Mouse (Mus musculus): ENCODE measurements around the gene Tdgf1. TPM values are rescaled to one million over a fixed set of nuclear protein-coding genes. Genes with fewer than 3 reads are reported as not detected.
A peak's percentile ranks its signal among the peaks of the same experiment; 100 is the strongest.

Tdgf1 gene
- polyA plus RNA-seq, 1 experiment from 2014 or later, result not detected

- DNase-seq (ENCODE audit: low spot score), result no peak
- Histone ChIP-seq H3K4me1 (replicated peaks) (peaks cover 23% of the 10 kb centered on the region), H3K36me3 (no peaks in the 10 kb centered on the region), H3K27me3 (ENCODE audit: insufficient read depth, poor library complexity, severe bottlenecking) (peaks cover 82% of the 10 kb centered on the region), H3K4me3 (no peak overlapping the region), H3K27ac (no peak overlapping the region), H3K9me3 (no peaks in the 10 kb centered on the region)
- WGBS, result 90% methylated on average over 13 of the region's 13 CpGs
Observed at GRCm38 (mm10) chr9:110951866-110952265, 5.9 kb upstream of the Tdgf1 start.

DNA sequence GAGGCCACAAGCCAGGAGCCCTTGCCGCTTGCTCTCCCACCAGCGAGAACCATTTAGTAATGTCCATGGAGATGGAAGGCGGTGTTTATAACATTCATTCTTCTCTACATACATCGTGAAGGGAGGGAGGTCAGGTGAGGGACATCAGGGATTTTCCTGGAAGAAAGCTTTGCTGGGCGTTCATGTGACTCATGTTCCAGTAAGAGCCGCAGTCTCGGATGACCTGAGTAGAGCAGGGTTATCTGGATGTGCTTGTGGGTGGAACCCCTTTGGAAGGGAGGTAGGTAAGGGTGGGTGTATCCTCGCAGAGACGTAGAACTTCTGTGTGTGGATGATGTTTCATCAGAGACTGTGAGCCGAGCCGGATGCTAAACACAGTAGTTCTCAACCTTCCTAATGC is 5.4 kb upstream of the Tdgf1 start, which contains the start of gene Lrrc2:
Gene Lrrc2 (plus strand): TSS at position 149 of the 400 bp plus-strand sequence.
- DNase-seq (ENCODE audit: low spot score), result no peak
- peaks cover 86% of the 10 kb centered on the region for H3K27me3 ChIP-seq (ENCODE audit: insufficient read depth, poor library complexity, severe bottlenecking)
- H3K27ac ChIP-seq, result no peak within 1 kb of the TSS
- WGBS, result 89% methylated on average over 11 of the region's 11 CpGs
- H3K4me3 ChIP-seq, result no peak within 1 kb of the TSS
- H3K4me1 ChIP-seq (replicated peaks), result peaks cover 27% of the 10 kb centered on the region
- no peaks in the 10 kb centered on the region for H3K9me3 ChIP-seq
- no peaks in the 10 kb centered on the region for H3K36me3 ChIP-seq

GRCm38 (mm10) chr9:110950109-110950508 is 4.2 kb upstream of the Tdgf1 start:
- DNase-seq (ENCODE audit: low spot score), result no peak
- no peaks in the 10 kb centered on the region for H3K9me3 ChIP-seq
- WGBS, result 96% methylated on average over 3 of the region's 3 CpGs
- no peaks in the 10 kb centered on the region for H3K36me3 ChIP-seq
- H3K27ac ChIP-seq, result no peak overlapping the region
- H3K4me1 ChIP-seq (replicated peaks), result peaks cover 29% of the 10 kb centered on the region
- H3K27me3 ChIP-seq (ENCODE audit: insufficient read depth, poor library complexity, severe bottlenecking), result peaks cover 86% of the 10 kb centered on the region
- H3K4me3 ChIP-seq, result no peak overlapping the region

DNA sequence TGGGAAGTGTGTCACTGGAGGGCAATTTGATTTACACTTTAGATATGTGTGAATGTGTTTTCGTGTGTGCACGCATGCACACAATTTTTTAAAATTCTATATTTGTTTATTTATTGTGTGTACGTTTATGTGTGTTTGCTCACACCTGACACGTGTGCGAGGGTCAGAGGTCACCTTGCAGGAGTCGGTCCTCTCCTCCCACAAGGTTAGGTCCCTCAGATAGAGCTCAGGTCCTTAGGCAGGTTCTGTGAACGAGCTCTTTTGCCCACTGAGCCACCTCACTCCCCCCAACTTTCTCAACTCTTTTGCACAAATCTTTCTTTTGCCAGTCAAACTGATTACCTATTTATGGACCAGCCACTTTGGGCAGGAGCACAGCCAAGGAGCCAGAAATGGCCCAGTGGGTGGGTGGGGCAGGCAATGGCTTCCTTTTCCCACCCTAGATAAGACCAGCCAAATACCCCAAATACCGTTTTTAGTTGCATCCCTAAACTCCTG is 2.9 kb upstream of the Tdgf1 start:
- Histone ChIP-seq H3K27me3 (ENCODE audit: insufficient read depth, poor library complexity, severe bottlenecking) (peaks cover 86% of the 10 kb centered on the region), H3K4me1 (replicated peaks) (peaks cover 20% of the 10 kb centered on the region), H3K9me3 (no peaks in the 10 kb centered on the region), H3K27ac (no peak overlapping the region), H3K36me3 (no peaks in the 10 kb centered on the region), H3K4me3 (no peak overlapping the region)
- DNase-seq (ENCODE audit: low spot score), result no peak
- WGBS, result 61% methylated on average over 8 of the region's 8 CpGs

GRCm38 (mm10) chr9:110947900-110948299 is 1.9 kb upstream of the Tdgf1 start:
- Histone ChIP-seq H3K9me3 (no peaks in the 10 kb centered on the region), H3K27ac (no peak overlapping the region), H3K36me3 (no peaks in the 10 kb centered on the region), H3K4me1 (replicated peaks) (peaks cover 14% of the 10 kb centered on the region), H3K27me3 (ENCODE audit: insufficient read depth, poor library complexity, severe bottlenecking) (peaks cover 83% of the 10 kb centered on the region), H3K4me3 (no peak overlapping the region)
- no peak for DNase-seq (ENCODE audit: low spot score)
- 19% methylated on average over 6 of the region's 6 CpGs for WGBS

DNA sequence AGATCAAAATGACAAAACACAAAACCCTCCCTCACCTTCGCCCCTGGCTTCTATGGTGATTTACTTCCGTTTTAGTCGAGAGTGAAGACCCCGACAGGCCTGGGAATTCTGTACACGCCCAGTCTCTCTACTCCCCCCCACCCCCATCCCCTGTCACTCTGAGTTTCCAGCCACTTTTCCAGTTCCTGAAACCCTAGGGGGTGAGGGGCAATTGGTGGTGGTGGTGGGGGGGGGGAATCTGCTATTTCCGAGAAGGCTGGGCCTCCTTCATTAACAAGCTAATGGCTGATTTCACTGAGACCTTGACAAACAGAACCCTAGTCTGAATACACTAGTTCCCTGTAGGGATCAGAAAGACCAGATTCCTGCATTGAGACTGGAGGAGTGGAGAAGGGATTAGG is 1.3 kb upstream of the Tdgf1 start:
- 4% methylated on average over 6 of the region's 6 CpGs for WGBS
- Histone ChIP-seq H3K4me1 (replicated peaks) (peaks cover 14% of the 10 kb centered on the region), H3K4me3 (peak overlapping the region; percentile 30), H3K9me3 (no peaks in the 10 kb centered on the region), H3K27ac (no peak overlapping the region; the same call in 1 of the 2 replicates), H3K27me3 (ENCODE audit: insufficient read depth, poor library complexity, severe bottlenecking) (peaks cover 77% of the 10 kb centered on the region), H3K36me3 (no peaks in the 10 kb centered on the region)
- peak; percentile 24 for DNase-seq (ENCODE audit: low spot score)

GRCm38 (mm10) chr9:110946548-110947044 is 638 bp upstream of the Tdgf1 start:
- H3K27me3 ChIP-seq (ENCODE audit: insufficient read depth, poor library complexity, severe bottlenecking), result peaks cover 71% of the 10 kb centered on the region
- peaks cover 14% of the 10 kb centered on the region for H3K4me1 ChIP-seq (replicated peaks)
- H3K27ac ChIP-seq, result peak overlapping the region; percentile 56; the same call in 1 of the 2 replicates
- no peaks in the 10 kb centered on the region for H3K36me3 ChIP-seq
- no peaks in the 10 kb centered on the region for H3K9me3 ChIP-seq
- 3% methylated on average over 20 of the region's 20 CpGs for WGBS
- H3K4me3 ChIP-seq, result peak overlapping the region; percentile 30
- DNase-seq (ENCODE audit: low spot score), result peak; percentile 48

DNA sequence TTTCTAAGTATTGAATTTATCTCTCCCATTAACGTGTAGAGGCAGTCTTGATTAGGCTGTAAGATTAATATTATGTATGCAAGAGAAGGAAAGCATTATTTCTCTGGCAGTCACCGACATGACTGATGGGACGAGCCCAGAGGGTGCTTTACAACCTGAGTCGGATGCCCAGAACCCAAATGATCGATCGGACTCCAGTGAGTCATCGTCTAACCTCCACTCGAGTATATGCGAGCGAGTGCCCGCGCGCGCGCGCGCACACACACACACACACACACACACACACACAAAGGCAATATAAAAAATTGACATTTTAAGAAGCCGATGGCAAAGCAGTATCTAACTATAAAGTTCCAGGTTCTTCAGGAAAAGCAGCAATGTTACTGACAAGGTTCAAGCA is 615 bp downstream of the Tdgf1 start:
- peaks cover 14% of the 10 kb centered on the region for H3K4me1 ChIP-seq (replicated peaks)
- no peaks in the 10 kb centered on the region for H3K9me3 ChIP-seq
- H3K27me3 ChIP-seq (ENCODE audit: insufficient read depth, poor library complexity, severe bottlenecking), result peaks cover 62% of the 10 kb centered on the region
- H3K36me3 ChIP-seq, result no peaks in the 10 kb centered on the region
- H3K27ac ChIP-seq, result no peak overlapping the region
- no peak overlapping the region for H3K4me3 ChIP-seq
- DNase-seq (ENCODE audit: low spot score), result peak; percentile 23
- 12% methylated on average over 18 of the region's 18 CpGs for WGBS

- Histone ChIP-seq H3K27ac (no peak overlapping the region), H3K4me3 (no peak overlapping the region), H3K4me1 (replicated peaks) (peaks cover 14% of the 10 kb centered on the region), H3K36me3 (no peaks in the 10 kb centered on the region), H3K27me3 (ENCODE audit: insufficient read depth, poor library complexity, severe bottlenecking) (peaks cover 59% of the 10 kb centered on the region), H3K9me3 (no peaks in the 10 kb centered on the region)
- peak; percentile 26 for DNase-seq (ENCODE audit: low spot score)
- WGBS, result 32% methylated on average over 13 of the region's 13 CpGs
Observed at GRCm38 (mm10) chr9:110944265-110944664, 1.7 kb downstream of the Tdgf1 start.

DNA sequence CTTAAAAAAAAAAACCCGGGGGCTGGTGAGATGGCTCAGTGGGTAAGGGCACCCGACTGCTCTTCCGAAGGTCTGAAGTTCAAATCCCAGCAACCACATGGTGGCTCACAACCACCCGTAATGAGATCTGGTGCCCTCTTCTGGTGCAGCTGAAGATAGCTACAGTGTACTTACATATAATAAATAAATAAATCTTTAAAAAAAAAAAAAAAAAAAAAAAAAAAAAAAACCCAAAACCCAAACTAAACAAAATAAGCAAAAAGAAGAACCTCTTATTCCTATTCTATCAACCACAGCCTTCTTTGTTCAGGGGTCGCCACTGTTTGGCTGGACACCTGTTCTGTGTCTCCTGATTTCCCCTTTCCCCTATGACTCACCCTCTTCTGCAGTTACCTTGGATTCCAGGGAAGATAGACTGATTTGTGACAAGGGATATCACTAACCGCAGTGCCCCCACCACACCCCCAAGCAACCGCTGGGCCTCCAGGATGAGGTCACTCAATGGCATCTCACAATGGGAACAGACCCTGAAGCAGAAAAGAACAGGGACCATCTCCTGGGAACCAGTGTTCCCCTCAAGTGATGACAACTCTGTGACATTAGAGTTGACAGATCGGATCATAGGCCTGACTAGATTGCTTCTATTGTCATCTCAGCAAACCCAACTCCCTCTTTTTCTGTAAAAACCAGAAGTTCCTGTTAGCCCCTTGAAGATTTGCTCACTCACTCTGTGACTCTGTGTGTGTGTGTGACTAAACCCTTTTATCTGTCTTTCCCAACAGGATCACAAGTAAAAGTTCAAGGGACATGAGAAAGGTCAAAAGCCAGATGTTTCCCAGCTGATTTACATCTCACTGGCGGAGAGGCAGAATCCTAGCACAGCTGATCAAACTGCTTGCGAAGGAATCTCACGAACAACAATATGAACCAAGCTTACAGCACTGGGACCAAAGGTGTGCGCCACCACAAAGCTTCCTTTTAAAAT is 8.2 kb downstream of the Tdgf1 start:
- Histone ChIP-seq H3K4me3 (no peak overlapping the region), H3K9me3 (no peaks in the 10 kb centered on the region), H3K4me1 (replicated peaks) (peaks cover 22% of the 10 kb centered on the region), H3K27ac (no peak overlapping the region), H3K27me3 (ENCODE audit: insufficient read depth, poor library complexity, severe bottlenecking) (peaks cover under 1% of the 10 kb centered on the region; the same call in 1 of the 2 replicates), H3K36me3 (no peaks in the 10 kb centered on the region)
- DNase-seq (ENCODE audit: low spot score), result peak; percentile 29
- 65% methylated on average over 12 of the region's 12 CpGs for WGBS

DNA sequence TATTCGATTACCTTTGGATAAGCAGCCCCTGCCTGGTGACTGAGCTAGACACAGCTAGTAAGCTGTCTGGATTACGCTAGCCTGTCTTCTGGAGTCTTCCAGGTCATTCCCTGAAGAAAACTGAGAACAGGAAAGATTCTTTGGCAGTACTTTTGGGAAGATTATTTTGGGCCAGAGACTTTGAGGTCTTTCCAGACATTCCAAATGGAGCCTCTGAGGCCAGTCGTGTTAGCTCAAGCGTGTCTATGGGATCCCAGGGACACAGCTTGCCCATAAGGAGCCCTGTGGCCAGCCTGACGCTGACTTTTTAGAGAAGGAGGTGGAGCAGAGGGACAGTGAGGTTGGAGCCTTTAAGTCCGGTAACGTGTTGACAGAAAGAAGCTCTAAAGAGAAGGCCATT is 10.0 kb downstream of the Tdgf1 start:
- no peaks in the 10 kb centered on the region for H3K9me3 ChIP-seq
- H3K4me3 ChIP-seq, result no peak overlapping the region
- no peak for DNase-seq (ENCODE audit: low spot score)
- no peaks in the 10 kb centered on the region for H3K36me3 ChIP-seq
- 87% methylated on average over 7 of the region's 7 CpGs for WGBS
- peaks cover 28% of the 10 kb centered on the region for H3K4me1 ChIP-seq (replicated peaks)
- no peaks in the 10 kb centered on the region for H3K27me3 ChIP-seq (ENCODE audit: insufficient read depth, poor library complexity, severe bottlenecking)
- H3K27ac ChIP-seq, result no peak overlapping the region

GRCm38 (mm10) chr9:110933850-110934437 is 12.0 kb downstream of the Tdgf1 start:
- H3K4me1 ChIP-seq (replicated peaks), result peaks cover 28% of the 10 kb centered on the region
- no peaks in the 10 kb centered on the region for H3K9me3 ChIP-seq
- H3K36me3 ChIP-seq, result no peaks in the 10 kb centered on the region
- H3K27ac ChIP-seq, result peak overlapping the region; percentile 35; the same call in 1 of the 2 replicates
- DNase-seq (ENCODE audit: low spot score), result no peak
- no peak overlapping the region for H3K4me3 ChIP-seq
- no peaks in the 10 kb centered on the region for H3K27me3 ChIP-seq (ENCODE audit: insufficient read depth, poor library complexity, severe bottlenecking)
- WGBS, result 80% methylated on average over 12 of the region's 12 CpGs

DNA sequence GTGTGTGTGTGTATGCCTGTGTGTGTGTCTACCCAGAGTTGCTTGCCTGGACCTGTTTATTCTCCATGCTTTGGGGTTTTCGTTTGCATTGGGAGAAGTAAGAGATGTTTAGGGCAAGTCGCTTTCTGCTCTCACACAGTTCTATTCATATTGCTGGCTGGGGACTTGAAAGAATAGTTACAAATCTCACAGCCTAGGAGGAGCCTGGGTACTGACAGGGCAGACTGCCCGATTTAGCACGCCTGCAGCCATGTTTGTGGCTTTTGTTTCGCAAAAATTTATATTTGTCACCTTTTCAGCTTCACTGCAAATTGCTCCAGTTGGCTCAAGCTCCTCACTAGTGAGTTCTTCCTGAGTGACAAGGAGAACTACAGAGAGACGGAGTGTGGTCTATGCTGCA is 14.4 kb downstream of the Tdgf1 start:
- H3K27me3 ChIP-seq (ENCODE audit: insufficient read depth, poor library complexity, severe bottlenecking), result no peaks in the 10 kb centered on the region
- H3K4me1 ChIP-seq (replicated peaks), result peaks cover 15% of the 10 kb centered on the region
- H3K9me3 ChIP-seq, result no peaks in the 10 kb centered on the region
- H3K36me3 ChIP-seq, result no peaks in the 10 kb centered on the region
- DNase-seq (ENCODE audit: low spot score), result no peak
- no peak overlapping the region for H3K27ac ChIP-seq
- H3K4me3 ChIP-seq, result no peak overlapping the region
- 74% methylated on average over 6 of the region's 6 CpGs for WGBS

Measured in hindbrain, embryonic 10.5 days (tissue).